Mouse (Mus musculus) heart, adult 9 months (tissue): ENCODE data around the gene Clasp1.
"Not testable (repeated sequence)": the region's sequence is repeated elsewhere in the genome, so short reads cannot be mapped to it uniquely, and the experiment has no call there.

Experiments
- DNase-seq, 2 experiments: peaks; one replicate each; pipeline ENCODE4 v3.0.0; 2022; ENCODE audit warnings: low spot score in 2 of 2

Clasp1 gene

GRCm38 (mm10) chr1:118580174-118580702, 191.4 kb downstream of the Clasp1 start:
- DNase-seq: no peak

DNA sequence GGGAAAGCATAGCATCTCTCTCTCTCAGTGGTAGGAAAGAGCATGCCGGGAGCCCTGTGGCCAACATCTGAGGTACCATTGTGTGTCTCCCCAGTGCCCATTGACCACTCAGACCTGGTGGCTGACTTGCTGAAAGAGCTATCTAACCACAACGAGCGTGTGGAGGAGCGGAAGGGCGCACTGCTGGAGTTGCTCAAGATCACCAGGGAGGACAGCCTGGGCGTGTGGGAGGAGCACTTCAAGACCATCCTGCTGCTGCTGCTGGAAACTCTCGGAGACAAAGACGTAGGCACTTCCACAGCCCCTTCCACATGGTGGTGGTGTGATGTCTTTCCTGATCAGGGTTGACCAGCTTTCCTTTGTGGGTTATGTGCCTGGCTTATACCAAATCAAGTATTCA, 192.3 kb downstream of the Clasp1 start:
- DNase-seq: no peak

- DNase-seq: peak in 1 of 2 experiments; percentile 30
These were observed 200.9 kb downstream of the Clasp1 start for GRCm38 (mm10) chr1:118589721-118590120.

DNA sequence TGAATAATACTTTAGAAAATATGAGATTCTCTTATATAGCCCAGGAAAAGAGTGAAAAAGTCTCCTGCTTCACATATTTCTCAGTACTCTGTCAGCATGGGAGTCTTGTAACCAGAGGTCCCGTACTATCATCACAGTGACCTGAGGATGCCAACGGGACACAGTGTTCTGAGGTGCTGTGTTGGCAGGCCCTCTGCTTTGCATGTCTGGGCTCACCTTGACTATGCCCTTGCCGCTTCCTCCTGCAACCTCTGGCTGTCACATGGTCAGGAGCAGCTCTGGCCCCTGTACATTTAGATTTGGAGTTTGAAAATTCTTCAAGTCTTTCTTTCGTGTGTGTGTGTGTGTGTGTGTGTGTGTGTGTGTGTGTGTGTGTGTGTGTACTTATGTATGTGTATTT, 204.1 kb downstream of the Clasp1 start:
- DNase-seq: peak; percentile 50 to 61

DNA sequence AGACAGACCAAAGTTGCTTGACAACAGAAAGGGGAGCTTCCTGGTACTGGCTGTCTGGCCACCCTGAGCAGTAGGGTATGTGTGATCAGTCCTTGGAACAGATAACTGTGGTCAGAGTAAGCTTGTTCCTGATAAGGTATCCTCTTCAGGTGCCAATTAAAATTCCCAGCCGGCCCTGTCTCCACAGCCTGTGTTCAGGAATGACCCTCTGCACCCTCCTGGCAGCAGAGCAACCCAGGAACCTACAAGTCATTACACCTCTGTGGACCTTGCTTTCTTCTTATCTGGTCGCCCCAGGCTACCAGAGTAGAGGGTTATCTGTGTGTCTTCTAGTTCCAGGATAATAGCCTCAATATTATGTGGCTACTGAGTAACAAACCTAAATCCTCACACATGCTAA, 206.5 kb downstream of the Clasp1 start:
- no peak for DNase-seq

- DNase-seq: no peak
These were observed 208.8 kb downstream of the Clasp1 start for GRCm38 (mm10) chr1:118597475-118598213.

GRCm38 (mm10) chr1:118598339-118598738, 209.5 kb downstream of the Clasp1 start:
- no peak for DNase-seq

DNA sequence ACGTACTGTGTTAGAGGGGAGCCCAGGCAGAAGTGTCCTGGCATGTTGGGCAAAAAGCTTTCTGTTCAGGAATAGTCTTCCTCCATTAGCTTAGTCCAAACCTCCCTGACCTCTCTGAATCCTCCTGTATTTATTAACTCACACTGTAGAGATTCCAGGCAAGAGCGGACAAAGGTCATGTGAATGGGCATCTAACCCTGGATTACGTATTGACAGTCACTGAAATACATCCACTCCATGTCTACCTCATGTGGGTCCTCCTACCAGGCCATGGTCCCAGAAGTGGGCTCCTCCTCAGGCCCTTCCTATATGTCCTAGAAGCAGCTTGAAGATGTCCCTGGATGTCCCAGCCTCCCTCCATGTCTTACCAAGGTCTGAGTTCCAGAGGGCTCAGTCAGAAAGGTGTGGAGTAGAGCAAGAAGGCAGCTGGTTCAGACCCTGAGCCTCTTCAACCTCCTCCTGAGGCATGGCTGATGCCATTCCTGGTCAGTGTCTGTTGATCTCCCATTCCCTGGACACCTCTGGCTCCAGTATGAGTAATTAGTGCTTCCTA, 224.8 kb downstream of the Clasp1 start:
- DNase-seq: no peak

DNA sequence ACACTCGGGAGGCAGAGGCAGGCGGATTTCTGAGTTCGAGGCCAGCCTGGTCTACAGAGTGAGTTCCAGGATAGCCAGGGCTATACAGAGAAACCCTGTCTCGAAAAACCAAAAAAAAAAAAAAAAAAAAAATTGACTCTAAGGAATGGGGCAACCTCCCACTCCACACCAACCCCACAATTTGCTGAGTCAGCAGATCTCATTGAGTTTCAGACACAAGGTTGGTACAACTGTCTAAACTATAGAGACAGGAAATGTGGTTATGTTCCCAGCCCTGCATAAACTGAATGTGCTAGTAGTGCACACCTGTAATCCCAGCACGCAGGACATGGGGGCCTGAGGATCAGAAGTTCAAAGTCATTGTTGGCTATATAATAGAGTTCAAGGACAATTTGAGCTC, 232.2 kb downstream of the Clasp1 start:
- DNase-seq: not testable (repeated sequence)

DNA sequence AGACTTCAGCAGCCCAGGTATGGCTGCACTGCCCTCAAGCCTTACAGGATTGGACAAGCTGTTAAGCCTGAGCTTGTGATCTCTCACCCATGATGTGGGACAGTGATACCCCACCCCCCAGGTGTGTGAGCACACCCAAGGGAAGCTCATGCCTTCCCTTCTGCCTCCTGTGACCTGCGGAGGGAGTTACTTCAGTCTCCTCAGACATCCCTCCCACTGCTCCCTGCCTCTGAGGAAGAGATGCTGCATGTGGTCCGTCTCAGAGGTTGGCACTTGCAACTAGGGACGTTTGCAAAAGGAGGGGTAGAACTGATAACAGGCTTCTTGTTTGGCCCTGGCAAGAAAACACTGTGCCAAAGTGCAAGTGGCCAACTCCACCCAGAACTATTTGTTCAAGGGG, 234.0 kb downstream of the Clasp1 start:
- no peak for DNase-seq

DNA sequence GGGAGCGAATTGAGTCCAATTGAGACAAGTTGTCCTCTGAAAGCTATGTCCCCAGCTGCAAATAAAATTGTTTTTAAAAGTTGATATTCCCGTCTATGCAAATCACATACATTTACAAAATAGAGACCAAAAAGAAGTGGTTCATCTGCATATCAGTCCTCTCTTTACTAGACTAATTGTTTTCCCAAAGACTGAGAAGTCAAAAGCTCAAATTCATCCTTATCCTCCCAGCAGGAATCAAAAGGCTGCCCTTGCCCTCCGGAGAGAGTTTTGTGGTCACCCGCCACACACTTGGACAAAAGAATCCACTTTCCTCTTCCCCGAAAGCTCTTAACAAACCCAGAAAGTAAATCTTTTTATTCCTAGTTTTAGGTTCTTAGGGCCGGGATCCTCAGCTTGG, 236.6 kb downstream of the Clasp1 start:
- no peak for DNase-seq

- no peak for DNase-seq
These were observed 237.1 kb downstream of the Clasp1 start for GRCm38 (mm10) chr1:118625921-118626320.

DNA sequence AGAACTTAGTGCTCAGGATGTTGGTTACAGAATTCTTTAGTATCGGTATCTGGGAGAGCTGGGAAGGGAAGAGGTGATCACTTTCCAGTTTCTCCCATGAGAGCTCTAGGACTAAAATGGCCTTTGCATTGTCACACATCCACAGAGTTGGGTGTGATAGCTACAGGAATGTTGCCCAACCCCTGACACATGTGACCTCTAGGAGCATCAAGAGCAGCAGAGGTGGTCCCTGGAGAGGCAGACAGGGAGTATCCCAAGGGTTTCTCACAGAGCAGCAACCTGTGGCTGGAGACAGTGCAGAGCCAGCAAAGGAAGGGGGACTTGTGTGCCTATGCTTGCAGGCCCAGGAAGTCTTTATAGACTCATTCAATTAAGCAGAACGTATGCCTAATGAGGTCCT, 237.6 kb downstream of the Clasp1 start:
- DNase-seq: no peak

- peak; percentile 49 to 60 for DNase-seq
These were observed 239.1 kb downstream of the Clasp1 start, which contains the start of gene Tfcp2l1 for GRCm38 (mm10) chr1:118627781-118628464. Gene Tfcp2l1, plus strand, starts transcription at chr1:118627945.

GRCm38 (mm10) chr1:118633415-118633980, 244.6 kb downstream of the Clasp1 start:
- DNase-seq: no peak

DNA sequence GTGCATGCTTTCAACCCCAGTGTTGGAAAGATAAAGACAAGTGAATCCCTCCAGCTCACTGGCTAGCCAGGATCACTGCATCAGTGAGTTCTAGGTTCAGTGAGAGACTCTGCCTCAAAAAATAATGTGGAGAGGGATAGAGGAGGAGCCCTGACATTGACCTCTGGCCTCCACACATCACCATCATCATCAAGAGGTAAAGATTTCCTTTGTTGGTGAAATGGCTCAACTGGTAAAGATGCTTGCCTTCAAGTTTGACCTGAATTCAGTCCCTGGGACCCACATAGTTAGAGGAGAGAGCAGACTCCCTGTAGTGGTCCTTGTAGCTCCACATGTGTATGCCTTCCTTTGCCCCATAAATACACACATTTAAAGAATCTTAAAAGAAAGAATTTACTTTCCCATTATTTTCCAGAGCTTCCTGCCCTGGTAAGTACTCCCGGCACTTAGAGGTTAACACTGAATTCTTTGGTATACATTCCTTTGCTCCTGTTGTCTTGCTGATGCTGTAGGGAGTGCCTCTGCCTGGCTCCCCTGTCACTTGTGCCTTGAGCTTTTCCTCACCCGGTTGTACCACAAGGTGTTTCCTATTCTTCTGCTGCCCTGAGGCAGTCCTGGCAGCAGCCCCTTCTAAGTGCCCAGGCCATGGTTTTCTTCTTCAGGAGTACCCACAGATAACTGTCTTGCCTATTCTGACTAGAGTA, 253.6 kb downstream of the Clasp1 start:
- DNase-seq: no peak

DNA sequence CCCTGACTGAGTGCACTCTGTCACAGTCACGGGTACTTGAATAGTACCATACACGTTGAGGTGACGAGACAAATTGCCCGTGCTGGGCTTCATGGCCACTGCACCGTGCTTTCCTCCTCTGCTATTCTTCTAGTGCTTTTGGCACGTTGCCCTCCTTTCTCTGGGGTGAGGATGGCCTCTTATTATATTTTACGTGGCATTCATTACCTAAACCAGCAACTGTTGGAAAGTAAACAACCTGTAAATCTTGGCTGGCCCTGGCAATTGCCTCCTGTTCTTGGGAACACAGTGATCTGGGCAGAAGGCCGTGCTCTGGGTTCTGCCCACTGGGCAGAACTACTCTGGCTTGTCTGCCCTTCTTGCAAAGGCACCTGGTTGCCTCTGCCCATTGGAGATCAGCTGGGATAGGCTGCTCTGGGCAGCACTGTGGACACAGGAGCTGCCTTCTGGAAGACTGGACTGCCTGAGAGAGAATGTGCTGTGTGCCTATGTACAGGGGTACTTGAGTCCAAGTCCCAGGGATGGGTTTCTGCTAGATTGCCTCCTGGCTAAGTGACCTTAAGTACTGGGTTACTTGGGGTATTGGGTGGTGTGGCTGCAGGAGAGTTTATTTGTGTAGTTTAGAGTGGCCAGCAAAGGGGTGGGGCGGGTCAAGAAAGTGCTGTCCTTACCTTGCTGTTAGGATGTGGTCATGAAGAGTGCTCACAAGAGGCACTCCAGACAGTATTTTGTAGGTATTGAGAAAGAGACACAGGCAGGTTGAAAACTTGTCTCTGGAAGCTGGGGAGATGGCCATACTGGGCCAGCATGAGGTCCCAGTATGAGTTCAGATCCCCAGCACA, 254.5 kb downstream of the Clasp1 start:
- DNase-seq: no peak

DNA sequence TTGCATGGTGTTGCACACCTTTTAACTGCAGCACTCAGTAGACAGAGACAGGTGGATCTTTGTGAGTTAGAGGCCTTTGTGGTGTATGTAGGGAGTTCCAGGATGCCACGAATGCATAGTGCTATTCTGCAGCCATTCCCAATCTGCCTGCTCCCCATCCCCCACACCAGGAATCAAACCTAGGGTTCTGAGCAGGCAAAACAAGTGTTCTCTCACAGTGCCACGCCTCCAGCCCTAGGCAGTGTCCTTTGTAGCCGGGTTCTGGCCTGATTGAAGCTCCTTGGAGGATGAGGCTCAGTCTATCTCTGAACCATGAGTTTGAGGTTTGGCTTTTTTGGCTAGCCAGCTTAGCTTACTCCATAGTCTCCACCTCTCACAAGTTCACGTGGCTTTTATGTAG, 256.8 kb downstream of the Clasp1 start:
- no peak for DNase-seq

- no peak for DNase-seq
These were observed 259.2 kb downstream of the Clasp1 start for GRCm38 (mm10) chr1:118648015-118648414.

GRCm38 (mm10) chr1:118649933-118650770, 261.3 kb downstream of the Clasp1 start:
- no peak for DNase-seq
